Mouse (Mus musculus) left cerebral cortex, postnatal 36 days (tissue): Measurements from ENCODE around the gene Nmnat3. TPM values are rescaled to one million over a fixed set of nuclear protein-coding genes. Genes with fewer than 3 reads are reported as not detected.

Source experiments
- DNase-seq, 2 experiments: peaks; one replicate each; pipeline ENCODE4 v3.0.0; 2021 to 2022; ENCODE audit warnings: low spot score in 2 of 2, mixed read lengths in 1 of 2
- intact Hi-C: fragments of 180-260 bp; cut with DNase I; formaldehyde crosslinking; loops from one replicate; pipeline ENCODE4 v1.15.1; 2025
- total RNA-seq, 2 experiments: library from RNA; stranded (reverse); gene quantifications; 2 replicates each; pipeline ENCODE4 v1.2.3; 2021

Gene Nmnat3
- total RNA-seq, 2 experiments from 2014 or later = 2.1 to 2.7 TPM

- DNase-seq = no peak
- intact Hi-C loops = loop anchor here (10.0 kb wide), 1 partner anchor 373 kb away; the partner anchor contains the start of gene Clstn2
Measured at GRCm38 (mm10) chr9:98407771-98408170, 120.5 kb downstream of the Nmnat3 start.

GRCm38 (mm10) chr9:98409137-98409536, 121.9 kb downstream of the Nmnat3 start:
- intact Hi-C loops = loop anchor here (10.0 kb wide), 1 partner anchor 374 kb away; the partner anchor contains the start of gene Clstn2
- DNase-seq = peak; percentile 65 to 71

GRCm38 (mm10) chr9:98415427-98415826, 128.2 kb downstream of the Nmnat3 start:
- no peak for DNase-seq
- intact Hi-C loops = no loop called here

- intact Hi-C loops = loop anchor here (2.0 kb wide), 1 partner anchor 121 kb away; no protein-coding TSS in a partner anchor
- no peak for DNase-seq
Measured at GRCm38 (mm10) chr9:98417919-98418318, 130.7 kb downstream of the Nmnat3 start.

GRCm38 (mm10) chr9:98418346-98418745, 131.1 kb downstream of the Nmnat3 start:
- DNase-seq = no peak
- intact Hi-C loops = loop anchor here (2.0 kb wide), 1 partner anchor 120 kb away; no protein-coding TSS in a partner anchor

DNA sequence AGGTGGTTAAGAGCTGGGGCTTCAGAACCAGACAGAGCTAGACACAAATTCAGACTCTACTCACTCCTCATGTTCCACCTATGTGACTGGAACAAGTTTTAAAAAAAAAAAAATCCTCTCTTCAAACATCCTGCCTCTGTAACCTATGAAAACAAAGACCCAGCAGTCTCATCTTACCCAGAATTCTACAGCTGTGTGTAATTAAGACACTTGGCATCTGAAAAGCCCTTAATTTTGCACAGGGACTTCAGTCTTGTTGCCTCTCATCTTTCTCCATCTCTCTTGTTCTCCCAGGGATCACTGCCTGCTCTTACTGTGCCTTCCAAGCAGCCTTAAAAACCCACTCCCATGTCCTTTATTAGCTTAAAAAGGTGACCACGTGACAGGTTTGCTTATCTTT, 133.4 kb downstream of the Nmnat3 start:
- no peak for DNase-seq
- intact Hi-C loops = no loop called here

GRCm38 (mm10) chr9:98421903-98422302, 134.7 kb downstream of the Nmnat3 start:
- intact Hi-C loops = no loop called here
- DNase-seq = no peak

DNA sequence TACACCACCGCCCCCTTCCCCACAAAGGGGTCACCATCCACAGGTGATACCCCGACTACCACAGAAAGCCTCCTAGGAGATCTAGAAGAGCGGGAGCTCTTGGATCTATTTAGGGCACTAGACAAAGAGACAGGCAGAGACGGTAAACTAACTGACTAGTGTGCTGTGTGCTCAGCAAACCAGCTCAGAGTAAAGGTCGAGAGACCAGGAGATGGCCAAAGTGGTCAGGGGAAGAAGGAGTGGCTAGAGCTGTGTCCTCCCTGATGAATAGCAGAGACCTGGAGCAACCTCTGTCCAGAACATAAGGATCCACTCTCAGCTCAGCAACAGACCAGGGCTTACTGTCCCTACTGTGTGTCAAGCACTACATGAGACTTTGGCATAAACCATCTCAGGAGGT, 135.4 kb downstream of the Nmnat3 start, which contains the start of gene Rbp1:
Rbp1 (plus strand) TSS at position 306 of the 400 bp plus-strand sequence.
- intact Hi-C loops = no loop called here
- DNase-seq = no peak

DNA sequence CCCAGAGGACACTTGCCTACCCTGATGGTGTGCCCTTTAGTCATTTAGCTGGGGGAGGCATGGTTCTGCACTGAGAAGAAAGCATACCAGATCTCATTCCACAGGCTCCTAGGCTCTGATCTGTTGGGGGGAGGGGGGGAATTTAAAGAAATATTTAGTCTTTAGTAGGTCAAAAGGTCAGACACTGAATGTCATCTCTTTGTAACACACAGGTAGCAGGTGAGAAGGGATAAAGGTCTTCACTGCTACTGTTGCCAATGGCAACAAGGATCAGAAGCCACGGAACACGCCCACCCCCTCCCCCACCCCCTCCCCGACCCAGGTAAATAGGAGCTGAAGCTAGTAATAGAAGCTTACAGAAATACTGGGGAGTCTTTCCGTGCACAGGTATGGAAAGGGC, 136.5 kb downstream of the Nmnat3 start:
- DNase-seq = no peak
- intact Hi-C loops = no loop called here

GRCm38 (mm10) chr9:98424291-98424690, 137.1 kb downstream of the Nmnat3 start:
- intact Hi-C loops = no loop called here
- DNase-seq = no peak

GRCm38 (mm10) chr9:98424725-98425210, 137.5 kb downstream of the Nmnat3 start:
- intact Hi-C loops = no loop called here
- no peak for DNase-seq

DNA sequence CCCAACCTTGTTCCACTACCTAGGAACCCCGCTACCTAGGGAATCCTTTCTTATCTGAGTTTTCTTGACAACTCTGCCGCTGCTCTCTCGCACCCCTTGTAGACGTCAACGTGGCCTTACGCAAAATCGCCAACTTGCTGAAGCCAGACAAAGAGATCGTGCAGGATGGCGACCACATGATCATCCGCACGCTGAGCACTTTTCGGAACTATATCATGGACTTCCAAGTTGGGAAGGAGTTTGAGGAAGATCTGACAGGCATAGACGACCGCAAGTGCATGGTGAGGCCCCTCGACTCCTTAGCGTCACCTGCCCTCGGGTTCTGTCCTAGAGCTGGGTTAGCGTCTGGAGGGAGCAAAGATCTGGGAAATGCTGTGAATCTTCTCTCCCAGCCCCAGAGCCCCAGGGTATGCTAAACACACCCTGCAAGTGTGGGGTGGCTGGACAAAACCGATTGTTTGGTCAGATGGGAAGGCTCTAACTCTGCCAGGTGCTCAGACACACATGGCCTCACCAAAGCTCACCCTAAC, 138.2 kb downstream of the Nmnat3 start:
- intact Hi-C loops = no loop called here
- DNase-seq = no peak

- DNase-seq = no peak
- intact Hi-C loops = no loop called here
Measured at GRCm38 (mm10) chr9:98427906-98428517, 140.8 kb downstream of the Nmnat3 start.

DNA sequence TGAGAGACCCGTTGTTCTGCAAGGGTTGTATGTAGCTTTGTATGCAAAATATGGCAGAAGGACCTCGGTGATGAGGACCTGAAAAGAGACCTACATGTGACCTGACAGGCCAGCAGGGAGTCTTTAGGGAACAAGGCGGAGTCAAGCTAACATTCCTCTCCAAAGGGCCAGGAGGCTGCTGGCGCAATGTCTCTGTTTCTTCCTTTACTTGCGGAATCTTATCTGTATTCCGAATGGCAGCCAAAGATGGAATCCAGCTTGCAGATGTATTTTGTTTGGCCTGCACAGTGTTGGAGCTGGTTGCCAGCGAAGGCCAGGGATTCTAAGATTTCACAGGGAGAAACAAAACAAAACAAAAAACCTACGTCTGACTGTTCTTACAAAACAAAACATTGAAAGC, 141.5 kb downstream of the Nmnat3 start:
- DNase-seq = no peak
- intact Hi-C loops = no loop called here

DNA sequence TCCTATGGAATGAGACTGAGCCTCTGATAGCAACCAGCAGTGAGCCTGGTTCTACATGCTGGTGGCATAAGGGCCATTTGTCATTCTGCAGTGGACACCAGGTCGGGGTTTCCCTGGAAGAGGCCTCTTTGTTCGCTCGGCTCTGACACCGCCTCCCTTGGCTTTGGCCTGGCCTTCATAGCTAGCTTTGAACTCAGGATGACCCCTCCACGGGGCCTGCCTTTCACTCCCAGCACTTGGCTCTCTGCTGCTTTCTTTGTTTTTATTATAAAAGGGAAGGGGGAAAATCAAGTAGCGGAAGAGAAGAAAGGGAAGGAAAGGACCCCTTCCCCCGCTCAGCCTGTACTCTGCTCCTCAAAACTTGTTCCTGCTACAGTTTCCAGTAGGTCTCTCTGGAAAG, 142.6 kb downstream of the Nmnat3 start:
- intact Hi-C loops = no loop called here
- DNase-seq = no peak

DNA sequence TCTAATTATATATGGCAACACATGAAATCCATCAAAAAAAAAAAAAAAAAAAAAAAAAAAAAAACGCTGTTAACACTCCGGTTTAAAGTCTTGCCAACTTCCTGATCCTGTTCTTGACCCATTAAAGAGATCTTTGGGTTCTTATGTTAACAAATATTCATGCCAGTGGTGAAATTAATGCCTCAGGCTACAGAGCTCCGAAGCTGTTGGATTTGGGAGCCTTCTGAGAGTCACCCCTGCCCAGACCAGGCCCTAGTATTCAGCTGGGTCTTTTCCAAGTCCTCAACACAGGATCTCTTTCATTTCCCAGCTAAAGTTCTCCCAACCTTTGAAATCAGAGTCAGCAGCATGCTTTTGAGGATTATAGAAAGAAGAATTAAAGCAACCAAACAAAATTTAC, 143.3 kb downstream of the Nmnat3 start:
- intact Hi-C loops = no loop called here

DNA sequence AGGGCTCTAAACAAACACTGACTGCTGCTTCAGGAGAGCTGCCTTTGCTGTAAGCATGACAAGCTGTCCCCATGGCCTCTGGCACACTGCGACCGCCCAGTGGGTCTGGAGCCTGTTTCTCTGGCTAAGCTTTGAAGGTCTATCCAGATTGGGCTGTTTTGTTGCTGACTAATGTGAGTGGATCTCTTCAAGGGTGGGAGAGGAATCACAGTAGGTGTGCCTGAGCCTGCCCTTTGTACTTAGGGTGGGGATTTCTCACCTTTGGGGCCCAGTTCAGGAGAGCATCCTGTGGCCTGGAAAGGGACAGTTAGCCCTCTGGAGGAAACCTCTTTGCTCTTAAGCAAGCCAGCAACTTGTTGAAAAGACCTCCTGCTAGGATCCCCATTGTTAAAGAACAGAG, 145.8 kb downstream of the Nmnat3 start:
- intact Hi-C loops = no loop called here

More for the DNA sequence above, 143.3 kb downstream of the Nmnat3 start:
- no peak for DNase-seq

GRCm38 (mm10) chr9:98433956-98434588, 146.8 kb downstream of the Nmnat3 start:
- intact Hi-C loops = no loop called here

More for the DNA sequence above, 145.8 kb downstream of the Nmnat3 start:
- no peak for DNase-seq

GRCm38 (mm10) chr9:98437819-98438218, 150.6 kb downstream of the Nmnat3 start:
- intact Hi-C loops = no loop called here
- DNase-seq = no peak

More at GRCm38 (mm10) chr9:98433956-98434588, 146.8 kb downstream of the Nmnat3 start:
- DNase-seq = no peak

DNA sequence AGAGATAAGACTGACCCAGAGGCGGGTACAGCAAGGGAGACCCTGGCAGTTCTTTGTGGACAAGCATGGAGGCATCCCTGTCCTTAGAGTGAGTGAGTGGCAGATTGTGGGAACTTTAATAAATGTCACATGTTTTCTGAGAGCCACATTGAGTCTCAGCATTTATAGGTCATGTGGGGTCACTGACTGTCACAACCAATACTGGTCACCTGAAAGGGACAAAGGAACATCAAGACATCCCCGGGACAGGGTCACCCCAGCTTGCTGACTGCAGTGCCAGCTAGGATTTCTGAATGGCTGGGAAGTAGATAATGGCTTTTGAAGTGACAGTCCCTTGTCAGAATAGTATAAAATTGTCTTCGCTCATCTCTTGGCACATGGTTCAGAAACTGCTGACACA, 151.9 kb downstream of the Nmnat3 start:
- intact Hi-C loops = no loop called here
- no peak for DNase-seq

- no peak for DNase-seq
- intact Hi-C loops = loop anchor here (2.0 kb wide), 1 partner anchor 96 kb away; no protein-coding TSS in a partner anchor
Measured at GRCm38 (mm10) chr9:98442638-98443037, 155.4 kb downstream of the Nmnat3 start.
